Mouse (Mus musculus) cerebellum, adult 2 months (tissue): ENCODE data around the gene Gm4553.

ENCODE experiments used
- CTCF ChIP-seq: fragments of 200-500 bp; IDR thresholded peaks from 2 replicates; pipeline ENCODE4 v1.5.1; 2011; ENCODE audit warnings: low read depth, mild to moderate bottlenecking, control low read depth, low read length, moderate library complexity, borderline replicate concordance; ENCODE audit not compliant: insufficient read depth
- POLR2A ChIP-seq: fragments of 200-500 bp; IDR thresholded peaks from 2 replicates; pipeline ENCODE4 v1.6.1; 2011; ENCODE audit warnings: low read length, control low read depth, borderline replicate concordance; ENCODE audit not compliant: insufficient read depth

GRCm38 (mm10) chr7:142155308-142155707 lies 10.2 kb downstream of the Gm4553 start:
- no peak for TF ChIP-seq CTCF
- no peak for TF ChIP-seq POLR2A
